Mouse (Mus musculus) frontal cortex, adult (tissue): ENCODE data around the gene Slc38a1.
A peak's percentile ranks its signal among the peaks of the same experiment; 100 is the strongest.
"Not testable (repeated sequence)": the region's sequence is repeated elsewhere in the genome, so short reads cannot be mapped to it uniquely, and the experiment has no call there.

Experiments
- ATAC-seq: cut with Nextera tagmentation; 2 replicates; pipeline ENCODE4 v1.9.2; 2017; ENCODE audit warnings: mild to moderate bottlenecking, moderate library complexity, mixed read lengths; ENCODE audit not compliant: low TSS enrichment

The Slc38a1 gene

DNA sequence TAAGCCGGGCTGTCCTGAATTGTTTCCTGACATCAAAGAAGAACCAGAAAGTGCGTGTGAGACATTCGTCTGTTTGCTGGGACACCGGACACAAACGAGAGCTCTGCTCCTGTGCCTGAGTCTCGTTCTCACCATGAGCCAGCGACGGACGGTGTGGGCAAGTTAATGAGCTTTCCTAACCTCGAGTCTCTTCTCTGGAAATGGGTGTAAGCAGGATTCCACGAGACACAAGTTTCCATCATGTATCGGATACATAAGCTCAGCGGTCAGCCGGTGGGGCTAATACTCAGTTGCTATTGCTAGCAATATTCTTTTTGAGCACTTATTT is 15.5 kb upstream of the Slc38a1 start:
- ATAC-seq: no peak

DNA sequence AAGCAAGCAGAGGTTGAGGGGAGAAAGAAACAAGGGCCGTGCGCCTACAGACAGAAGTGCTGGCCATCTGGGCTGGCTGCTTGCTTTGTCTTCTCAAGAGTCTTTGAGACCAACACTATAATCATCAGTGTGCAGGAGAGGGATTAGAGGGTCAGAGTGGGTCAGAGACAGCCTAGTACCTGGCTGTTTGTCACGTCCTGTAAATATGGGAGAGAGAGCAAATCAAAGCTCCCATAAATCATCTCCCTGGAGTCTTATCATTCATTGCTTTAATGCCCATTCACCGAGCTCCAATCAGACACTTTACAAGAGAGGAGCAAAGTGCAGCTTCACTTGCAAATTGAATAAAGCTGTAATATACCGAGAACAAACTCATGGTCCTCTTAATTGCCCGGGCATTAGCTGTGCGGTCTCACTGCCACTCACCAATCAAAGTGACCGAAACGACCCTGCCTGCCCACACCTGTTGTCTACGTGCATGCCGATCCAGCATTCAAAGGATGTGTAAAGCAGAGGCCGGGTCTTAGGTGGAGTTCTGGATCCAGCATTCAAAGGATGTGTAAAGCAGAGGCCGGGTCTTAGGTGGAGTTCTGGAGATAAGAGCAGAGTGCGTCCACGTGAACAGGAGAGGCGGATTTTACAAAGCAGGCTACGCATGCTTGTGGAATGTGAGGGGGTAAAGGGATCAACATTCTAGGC is 15.0 kb upstream of the Slc38a1 start:
- ATAC-seq: no peak

DNA sequence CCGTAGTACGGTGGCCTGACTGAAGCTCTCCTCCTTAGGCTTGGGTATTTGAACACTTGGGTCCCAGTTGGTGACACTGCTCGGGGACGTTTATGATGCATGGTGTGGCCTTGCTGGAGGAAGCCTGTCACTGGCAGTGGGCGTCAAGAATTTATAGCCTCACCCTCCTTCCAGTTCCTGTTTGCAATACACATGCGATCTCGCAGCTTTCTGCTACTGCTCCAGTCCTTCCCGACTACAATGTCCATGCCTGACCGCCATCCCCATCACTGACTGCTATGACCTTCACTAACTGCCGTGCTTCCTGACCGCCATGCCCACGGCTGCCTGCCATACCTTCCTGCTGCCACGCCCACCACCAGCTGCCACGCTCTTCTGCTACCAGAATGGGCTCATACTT is 12.8 kb upstream of the Slc38a1 start:
- no peak for ATAC-seq

DNA sequence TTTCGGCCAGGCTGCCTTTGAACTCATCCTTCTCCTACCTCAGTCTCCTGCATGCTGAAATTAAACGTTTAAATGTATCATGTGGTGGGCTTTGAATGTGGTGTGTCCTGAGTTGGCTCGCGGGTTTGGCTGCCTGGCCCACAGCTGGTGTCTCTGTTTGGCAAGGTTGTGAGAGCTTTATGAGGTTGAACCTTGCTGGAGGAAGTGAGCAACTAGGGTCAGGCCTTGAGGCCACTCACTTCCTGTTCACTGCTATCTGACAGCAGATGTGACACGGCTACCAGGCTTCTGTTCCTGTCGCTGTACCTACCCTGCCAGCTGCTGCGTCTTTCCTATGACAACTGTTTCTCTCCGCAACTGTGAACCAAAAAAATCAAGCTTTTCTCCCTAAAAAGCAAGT is 12.0 kb upstream of the Slc38a1 start:
- no peak for ATAC-seq

DNA sequence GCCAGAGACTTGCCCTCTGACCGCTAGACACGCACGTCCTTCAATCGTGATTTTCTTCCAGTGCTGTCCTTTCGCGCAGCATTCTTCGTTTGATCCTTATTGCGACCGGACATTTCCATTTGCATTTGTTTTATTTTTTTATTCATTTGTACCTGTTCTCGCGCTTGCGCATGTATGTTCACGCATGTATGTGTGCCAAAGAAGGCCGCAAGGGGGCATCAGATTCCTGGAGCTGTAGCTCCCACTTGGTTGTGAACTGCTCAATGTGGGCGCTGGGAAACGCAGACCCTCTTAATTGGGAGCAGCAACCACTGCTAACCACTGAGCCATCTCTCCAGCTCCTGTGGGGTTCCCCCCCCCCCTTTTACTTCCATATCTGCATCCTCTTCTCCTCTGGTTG is 10.3 kb upstream of the Slc38a1 start:
- ATAC-seq: no peak

DNA sequence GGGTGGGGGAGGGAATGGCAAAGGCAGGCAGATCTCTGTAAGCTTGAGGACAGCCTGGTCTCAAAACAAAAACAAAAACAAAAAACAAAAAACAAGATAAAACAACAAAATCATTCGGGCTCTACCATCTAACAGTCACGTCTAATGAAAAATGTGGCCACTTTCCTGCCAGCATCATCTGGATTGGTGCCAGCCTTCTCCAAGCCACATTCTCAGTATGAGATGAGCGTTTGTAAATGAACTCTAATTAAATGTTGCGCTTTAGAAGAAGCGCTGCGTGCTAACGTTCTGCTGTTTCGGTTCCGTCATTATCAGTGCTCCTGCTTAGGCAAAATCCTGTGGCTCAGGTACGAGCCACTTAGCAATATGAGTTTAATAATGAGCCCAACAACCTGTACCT is 9.8 kb upstream of the Slc38a1 start:
- no peak for ATAC-seq

DNA sequence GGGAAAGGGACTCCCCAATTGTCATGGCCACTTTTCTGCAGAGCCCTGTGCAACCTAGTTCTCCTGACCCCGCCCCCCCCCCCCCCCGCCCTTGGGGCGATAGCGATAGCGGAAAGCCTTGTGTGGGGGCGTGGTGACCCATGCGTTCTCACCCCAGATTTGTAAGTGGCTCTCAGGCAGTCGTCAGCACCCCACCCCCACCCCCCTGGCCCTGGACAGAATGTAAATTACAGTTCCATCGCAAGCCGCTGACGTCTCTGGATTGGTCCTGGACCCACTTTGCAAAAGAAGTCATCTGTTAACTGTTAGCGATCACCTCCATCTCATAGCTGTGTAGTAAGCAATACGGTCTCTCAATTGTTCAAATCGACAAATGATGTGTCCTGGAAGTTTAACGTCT is 4.7 kb upstream of the Slc38a1 start:
- ATAC-seq: no peak

DNA sequence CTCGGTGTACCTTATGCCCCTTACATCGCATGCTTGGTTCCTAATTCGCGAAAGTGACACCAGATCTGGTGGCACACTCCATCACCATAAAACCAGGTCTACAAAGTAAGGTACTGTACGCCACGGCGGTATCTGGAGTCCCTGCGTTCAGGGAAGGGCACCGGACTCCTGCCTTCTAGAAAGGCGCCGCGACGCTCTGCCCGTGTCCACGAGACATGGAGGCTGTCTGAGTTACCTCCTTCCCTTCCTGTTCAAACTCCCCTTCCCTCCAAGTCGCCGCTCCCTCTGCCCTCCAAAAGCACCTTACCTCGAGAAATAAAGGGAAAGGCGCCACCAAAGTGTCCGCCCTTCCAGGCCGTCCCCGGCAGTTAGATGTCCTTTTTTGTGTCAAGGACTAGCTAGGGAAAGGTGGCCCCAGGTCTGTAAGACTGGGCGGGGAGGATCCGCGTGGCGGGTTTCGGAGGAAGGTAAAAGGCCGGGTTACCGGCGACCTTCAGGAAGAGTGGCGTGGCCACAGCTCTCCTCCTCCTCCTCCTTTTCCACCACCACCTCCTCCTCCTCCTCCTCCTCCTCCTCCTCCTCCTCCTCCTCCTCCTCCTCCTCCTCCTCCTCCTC is 785 bp downstream of the Slc38a1 start:
- peak; percentile 34 for ATAC-seq

DNA sequence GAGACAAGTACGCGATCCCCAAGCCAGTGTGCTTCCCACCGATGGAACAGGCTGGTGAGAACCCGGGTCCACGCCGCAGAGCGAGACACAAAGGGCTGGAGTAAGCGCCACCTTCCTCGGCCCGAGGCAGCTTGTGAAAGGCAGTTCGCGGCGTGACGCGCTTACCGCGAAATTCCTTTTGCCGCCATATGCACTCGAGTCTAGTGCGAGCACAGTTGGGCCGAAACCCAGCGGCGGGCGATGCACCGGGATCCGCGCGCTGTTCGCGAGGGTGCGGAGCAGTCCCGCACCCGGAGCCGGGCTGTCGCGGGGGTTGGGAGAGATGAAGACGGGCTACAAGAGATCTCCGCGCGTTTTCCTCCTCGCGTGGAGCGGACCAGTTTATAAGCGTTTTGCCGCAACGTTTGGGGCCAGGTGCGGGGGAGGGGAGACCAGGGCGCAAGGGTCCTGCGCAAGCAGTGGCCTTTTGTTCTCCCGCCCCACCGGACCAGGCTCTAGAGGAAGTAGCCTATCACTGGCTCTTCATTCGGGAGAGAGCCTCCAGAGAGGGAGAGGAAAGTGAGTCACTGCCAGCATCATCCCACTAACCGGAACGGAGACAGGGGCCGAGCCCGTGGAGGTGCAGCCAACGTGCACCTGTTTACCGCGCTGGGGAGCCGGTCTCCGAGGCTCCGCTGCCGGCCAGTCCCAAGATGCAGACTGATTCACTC is 1.4 kb downstream of the Slc38a1 start:
- peak; percentile 45 for ATAC-seq

DNA sequence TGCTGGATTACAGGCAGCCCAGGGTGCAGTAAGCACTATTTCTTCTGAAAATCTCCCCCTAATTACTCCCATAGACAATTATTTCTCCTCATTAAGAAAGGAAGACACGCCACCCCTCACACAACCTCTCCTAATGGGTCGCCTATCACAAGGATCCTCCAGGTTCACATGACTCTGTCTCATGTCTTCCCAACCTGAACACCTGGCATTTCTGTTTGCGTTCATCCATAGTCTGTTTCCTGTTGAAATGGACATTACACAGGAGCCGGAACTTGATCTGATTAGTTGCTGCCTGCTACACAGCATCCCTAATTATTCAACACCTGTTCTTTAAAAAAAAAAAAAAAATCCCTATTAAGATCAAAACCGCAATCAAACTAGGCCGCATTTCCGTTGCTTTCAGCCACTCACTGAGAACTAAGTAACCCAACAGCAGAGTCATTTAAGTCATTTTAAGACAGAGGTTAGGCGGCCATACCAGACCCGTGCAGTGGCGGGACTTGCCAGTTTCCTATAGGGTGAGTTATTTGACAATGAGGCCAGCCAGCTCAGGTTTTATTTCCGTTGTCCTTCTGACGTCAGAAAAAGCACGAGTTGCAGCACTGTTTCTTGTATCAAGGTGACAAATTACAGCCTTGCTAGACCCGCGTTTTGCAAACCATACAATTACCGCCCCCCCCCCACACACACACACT is 2.3 kb downstream of the Slc38a1 start:
- ATAC-seq: no peak

DNA sequence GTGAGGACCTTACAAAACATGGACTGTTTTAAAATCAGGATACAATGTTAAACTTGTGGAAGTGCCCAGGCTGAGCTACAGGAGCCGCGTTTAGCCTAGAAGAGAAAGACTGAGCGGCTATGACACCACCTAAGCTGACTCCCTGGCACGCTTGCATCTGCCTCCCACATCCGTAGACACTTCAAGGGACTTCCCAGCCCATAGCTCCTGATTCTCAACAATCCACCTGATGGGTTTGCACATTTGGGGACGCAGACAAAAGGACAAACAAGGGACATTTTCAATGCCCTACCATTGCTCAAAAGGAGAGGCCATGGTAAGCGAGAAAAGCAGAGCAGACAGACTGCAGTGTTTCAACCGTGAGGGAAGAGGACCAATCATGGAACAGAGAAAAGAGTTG is 3.1 kb downstream of the Slc38a1 start:
- no peak for ATAC-seq

DNA sequence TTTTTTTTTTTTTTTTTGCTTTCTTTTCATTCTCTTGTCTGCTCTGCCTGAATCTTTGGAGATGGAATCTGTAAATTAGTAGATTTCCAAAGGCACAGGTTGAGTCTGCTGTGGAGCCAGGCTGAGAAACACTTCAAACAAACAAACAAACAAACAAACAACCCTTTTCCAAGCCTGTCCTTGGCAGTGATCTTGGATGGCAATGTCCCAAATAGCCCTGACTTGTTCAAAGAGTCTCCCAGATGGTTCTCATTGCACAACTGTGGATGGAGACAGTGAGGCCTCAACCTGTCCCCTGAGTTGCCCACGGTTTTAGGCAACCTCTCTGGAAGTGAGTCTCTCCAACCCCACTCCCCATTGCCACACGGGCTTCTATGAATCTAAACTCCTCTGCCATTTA is 4.1 kb downstream of the Slc38a1 start:
- ATAC-seq: no peak

DNA sequence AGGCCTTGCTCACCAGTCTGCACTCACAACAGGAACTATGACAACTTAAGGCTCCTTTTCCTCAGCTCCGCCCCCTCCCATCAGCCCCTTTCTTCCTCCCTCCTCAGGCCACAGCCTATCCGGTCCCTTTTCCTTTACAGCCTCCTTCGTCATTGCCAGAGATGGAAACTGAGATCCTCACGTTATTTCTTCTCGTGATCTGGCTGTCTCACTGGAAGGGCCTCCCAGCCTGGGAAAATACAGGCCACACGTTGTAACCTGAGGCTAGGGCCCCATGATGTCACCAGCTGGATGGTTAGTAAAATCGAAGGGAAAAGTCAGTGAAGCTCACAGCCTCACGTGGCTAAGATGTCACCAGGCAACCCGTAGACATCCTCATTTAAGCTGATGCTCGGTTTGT is 4.5 kb downstream of the Slc38a1 start:
- no peak for ATAC-seq

DNA sequence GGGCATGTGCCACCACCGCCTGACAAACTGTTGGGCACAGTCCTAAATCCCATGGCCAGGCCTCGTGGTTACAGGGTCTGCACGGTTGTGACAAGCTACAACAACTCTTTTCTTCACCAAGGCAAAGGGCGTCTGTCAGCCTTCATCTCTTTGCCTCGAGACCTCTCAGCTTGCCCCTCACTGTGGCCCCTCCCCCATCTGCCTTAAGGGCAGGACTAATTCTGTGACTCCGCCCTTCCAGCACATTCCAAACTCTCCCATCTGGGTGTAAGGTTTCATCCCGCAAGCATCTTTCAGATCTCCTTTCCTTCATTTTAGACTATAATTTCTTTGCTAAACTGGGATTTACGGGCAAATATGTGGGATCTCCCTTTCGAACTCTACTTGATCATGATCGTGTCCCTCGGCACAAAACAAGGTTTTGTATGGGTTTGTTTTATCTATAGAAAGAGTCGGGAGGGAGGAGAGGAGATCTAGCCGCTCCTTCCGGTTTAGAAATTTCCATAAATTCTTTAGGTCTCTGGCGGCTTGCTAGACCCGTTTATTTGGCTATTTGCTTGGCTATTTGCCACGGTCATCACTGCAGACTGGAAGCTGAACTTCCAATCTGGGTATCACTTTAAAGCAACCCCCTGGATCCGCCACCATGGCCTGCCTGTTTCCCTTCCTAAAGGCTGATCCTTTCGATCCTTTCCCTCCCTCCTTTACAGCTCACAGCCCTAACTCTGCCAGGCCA is 7.9 kb downstream of the Slc38a1 start:
- ATAC-seq: no peak

DNA sequence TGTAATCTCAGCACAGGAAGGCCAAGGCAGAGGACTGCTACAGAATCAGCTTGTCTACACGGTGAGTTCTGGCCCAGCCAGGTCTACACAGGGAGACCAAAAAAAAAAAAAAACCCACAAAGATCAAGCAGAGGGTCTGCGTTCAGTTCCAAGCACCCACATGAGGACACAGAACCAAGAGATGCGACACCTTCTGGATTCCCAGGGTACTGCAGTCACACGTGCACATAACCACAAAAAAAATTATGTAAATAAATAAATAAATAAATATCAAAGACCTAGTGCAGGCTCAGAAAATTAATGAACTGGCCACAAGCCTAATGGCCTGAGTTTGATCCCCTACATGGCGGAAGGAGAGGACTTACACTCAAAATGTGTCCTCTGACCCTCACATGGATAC is 10.5 kb downstream of the Slc38a1 start:
- ATAC-seq: no peak

DNA sequence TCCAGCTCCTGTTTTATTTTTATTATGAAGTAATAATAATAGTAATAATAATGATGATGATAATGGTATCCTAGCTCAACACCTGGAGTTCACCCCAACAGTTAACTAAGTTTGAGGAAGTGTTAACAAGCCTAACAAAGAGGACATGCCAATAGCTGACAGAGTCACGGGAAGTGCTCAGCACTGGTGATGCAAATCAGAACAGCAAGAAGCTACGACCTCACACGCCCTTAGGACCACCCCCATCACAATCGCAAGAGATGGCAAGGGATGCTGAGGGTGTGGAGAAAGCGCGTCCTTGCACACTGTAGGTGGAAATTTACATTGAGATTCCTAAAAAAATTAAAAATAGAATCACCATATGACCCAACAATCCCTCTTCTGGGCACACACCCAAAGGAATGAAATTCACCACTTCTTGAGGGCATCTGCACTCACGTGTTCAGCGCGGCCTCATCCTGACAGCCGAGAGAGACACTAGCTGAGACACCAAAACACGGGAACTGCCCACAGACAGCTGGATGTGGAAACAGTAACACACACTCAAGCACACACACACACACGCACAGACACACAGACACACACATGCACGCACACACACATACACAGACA is 11.5 kb downstream of the Slc38a1 start:
- peak; percentile 65; the same call in 1 of the 2 replicates for ATAC-seq

DNA sequence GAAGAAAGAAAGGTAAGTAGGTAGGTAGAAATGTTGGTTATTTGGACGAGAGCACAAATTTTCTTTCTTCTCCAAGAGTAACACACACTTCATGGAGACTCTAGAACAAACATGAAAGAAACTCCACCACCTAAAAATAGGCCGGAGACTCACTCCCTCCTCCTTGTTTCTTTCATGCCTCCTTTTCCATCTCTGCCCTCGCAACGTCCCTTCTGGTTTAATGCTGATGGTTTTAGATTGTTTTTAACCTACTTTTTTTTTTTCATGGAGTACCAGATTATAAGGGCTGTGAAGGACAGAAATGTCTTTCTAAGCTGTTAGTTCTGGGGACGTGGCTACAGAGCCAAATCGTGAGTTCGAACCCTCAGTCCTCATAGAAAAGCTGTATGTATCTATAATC is 14.5 kb downstream of the Slc38a1 start:
- peak; percentile 52; the same call in 1 of the 2 replicates for ATAC-seq

DNA sequence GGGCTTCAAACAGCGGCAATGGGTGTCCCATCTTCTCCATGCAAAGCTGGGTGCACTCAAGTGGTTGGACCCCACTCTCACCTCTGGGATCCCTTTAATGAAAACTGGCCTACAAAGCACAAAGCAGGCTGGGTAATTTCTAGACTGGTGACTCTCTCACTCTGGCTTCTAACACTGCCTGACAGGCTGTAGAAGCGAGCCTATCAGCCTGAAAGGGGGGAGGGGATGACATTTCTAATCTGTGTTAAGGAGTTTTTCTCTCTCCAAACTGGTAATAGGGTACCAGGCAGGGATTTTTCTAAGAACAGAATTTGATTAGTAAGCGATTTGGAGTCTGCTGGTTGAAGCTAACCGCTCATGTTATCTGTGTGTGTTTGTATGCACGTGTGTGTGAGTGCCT is 15.8 kb downstream of the Slc38a1 start:
- ATAC-seq: no peak

DNA sequence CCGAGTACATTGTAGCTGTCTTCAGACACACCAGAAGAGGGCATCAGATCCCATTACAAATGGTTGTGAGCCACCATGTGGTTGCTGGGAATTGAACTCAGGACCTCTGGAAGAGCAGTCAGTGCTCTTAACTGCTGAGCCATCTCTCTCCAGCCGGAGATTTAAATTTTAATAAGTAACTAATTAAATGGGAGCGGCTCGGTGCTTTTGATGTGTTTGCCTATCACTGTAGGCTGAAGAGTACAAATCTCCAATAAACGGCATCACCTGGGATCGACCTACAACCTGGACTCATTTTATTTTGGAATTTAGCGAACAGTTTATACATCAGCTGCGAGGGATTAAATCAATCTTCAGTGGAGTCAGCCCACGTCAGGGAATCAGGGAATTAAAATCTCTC is 17.7 kb downstream of the Slc38a1 start:
- ATAC-seq: not testable (repeated sequence)

DNA sequence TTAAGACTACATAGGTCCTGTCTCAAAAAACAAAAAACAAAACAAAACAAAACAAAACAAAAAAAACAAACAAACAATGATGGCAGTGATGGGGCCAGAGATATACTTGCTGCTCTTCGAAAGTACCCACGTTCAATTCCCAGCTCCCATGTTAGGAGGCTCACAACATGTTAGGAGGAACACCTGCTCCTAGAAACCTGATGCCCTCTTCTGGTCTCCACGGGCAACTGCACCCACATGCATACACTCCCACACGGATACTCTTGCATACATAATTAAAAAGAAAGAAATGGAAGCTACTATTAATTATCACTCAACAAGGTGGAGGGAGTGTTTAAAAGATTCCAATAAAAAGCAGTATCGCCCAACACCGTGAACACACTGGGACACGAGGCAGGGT is 20.3 kb downstream of the Slc38a1 start:
- no peak for ATAC-seq

DNA sequence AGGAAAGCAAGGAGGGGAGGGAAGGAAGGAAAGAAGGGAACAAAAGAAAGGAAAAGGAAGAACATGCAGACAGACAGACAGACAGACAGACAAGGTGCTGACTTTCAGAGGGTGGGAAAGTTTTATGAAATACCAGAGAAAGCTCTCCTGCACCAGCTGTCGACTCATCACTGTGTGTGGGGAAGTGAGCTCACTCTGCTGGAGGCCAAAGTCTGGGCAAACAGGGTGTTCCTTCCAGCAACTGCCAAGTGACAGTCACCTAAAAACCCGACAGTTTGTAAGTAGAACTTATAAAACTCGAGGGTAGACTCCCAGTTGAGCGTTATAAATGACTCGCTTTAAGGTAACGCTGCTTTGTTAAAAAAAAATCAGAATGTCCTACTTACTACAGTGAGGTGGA is 21.0 kb downstream of the Slc38a1 start:
- no peak; the same call in 1 of the 2 replicates for ATAC-seq

DNA sequence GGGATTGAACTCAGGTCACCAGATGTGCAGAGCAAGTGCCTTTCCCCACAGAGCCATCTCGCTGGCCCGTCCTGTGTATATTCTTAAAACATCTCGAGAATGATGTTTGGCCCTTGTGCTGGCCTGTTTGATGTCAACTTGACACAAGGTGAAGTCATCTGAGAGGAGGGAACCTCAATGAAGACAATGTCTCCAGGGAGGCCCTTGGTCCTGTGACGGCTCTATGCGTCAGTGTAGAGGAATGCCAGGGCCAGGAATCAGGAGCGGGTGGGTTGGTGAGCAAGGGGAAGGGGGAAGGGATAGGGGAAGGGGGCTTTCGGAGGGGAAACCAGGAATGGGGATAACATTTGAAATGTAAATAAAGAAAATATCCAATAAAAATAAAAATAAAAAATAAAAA is 25.2 kb downstream of the Slc38a1 start:
- no peak for ATAC-seq
